ENCODE assay signal across 21 mouse cellular contexts in the genomic region with DNA sequence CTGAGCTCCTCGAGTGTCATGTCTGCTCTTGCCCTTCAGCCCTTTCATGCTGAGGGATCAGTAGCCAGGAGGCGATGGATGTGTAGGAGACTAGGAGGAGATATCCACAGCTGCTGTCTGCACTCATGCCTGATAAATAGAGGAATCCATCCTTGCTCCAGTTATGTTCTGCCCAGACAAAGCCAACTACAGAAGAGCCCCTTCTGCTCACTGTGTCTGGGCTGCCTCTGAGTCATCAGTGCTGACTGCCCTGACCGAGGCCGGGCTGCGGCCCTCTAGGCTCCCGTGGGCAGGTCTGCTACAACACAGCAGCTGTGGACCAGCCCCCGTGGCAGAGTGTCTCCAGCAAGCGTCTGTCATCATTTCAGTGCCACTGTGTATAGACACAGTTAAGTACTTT. TPM values are rescaled to one million over a fixed set of nuclear protein-coding genes. Genes with fewer than 3 reads are reported as not detected.
DNase-seq lines count a peak whose midpoint lies in the region; ATAC-seq lines count a peak whose summit lies in the region.
"Had no signal": no experiment of that assay in that cellular context is flagged by ENCODE, and none has a peak within 500 bp of the region (broad histone marks: within the 10 kb centered on the region; RNA-seq: fewer than 3 reads in every experiment).

No protein-coding gene starts in this region.

- H3K36me3 ChIP-seq in heart, embryonic 10.5 days: no peaks in the 10 kb centered on the region
- no peaks in the 10 kb centered on the region for H3K36me3 ChIP-seq in heart, embryonic 12.5 days
- no peaks in the 10 kb centered on the region for H3K36me3 ChIP-seq in midbrain, embryonic 10.5 days
- no peaks in the 10 kb centered on the region for H3K36me3 ChIP-seq in midbrain, embryonic 11.5 days (ENCODE audit: control insufficient read depth, insufficient read depth, low read length)
- H3K36me3 ChIP-seq: forebrain, embryonic 15.5 days; limb, embryonic 15.5 days had no signal

- H3K9me3 ChIP-seq in heart, embryonic 10.5 days: no peaks in the 10 kb centered on the region
- no peaks in the 10 kb centered on the region for H3K9me3 ChIP-seq in heart, embryonic 12.5 days (replicated peaks)
- H3K9me3 ChIP-seq in midbrain, embryonic 10.5 days (replicated peaks): no peaks in the 10 kb centered on the region
- no peaks in the 10 kb centered on the region for H3K9me3 ChIP-seq in midbrain, embryonic 11.5 days (ENCODE audit: control insufficient read depth, low read length)
- H3K9me3 ChIP-seq: forebrain, embryonic 15.5 days; limb, embryonic 15.5 days had no signal

- WGBS in heart, embryonic 10.5 days: 46% methylated on average over 8 of the region's 8 CpGs
- WGBS in heart, embryonic 12.5 days: 42% methylated on average over 8 of the region's 8 CpGs
- 86% methylated on average over 8 of the region's 8 CpGs for WGBS in midbrain, embryonic 10.5 days
- WGBS in midbrain, embryonic 11.5 days: 86% methylated on average over 8 of the region's 8 CpGs

- no peak for ATAC-seq in heart, embryonic 12.5 days (ENCODE audit: insufficient number of reproducible peaks, low FRiP score)
- ATAC-seq in midbrain, embryonic 11.5 days (ENCODE audit: low FRiP score): no peak
- ATAC-seq: forebrain, embryonic 15.5 days; intestine, postnatal 0 days had no signal

- H3K9ac ChIP-seq in heart, embryonic 12.5 days: no peak overlapping the region
- H3K9ac ChIP-seq in midbrain, embryonic 11.5 days (ENCODE audit: low read length): no peak overlapping the region
- H3K9ac ChIP-seq: forebrain, embryonic 15.5 days; limb, embryonic 15.5 days had no signal

- 0 out of 2 replicates have a peak overlapping the region, but pooled peaks have one; percentile 22 for H3K27ac ChIP-seq in heart, embryonic 10.5 days
- H3K27ac ChIP-seq in heart, embryonic 12.5 days (ENCODE audit: poor library complexity, severe bottlenecking): no peak overlapping the region
- H3K27ac ChIP-seq in midbrain, embryonic 10.5 days (replicated peaks): 0 out of 2 replicates have a peak overlapping the region, but pooled peaks have one; percentile 6
- H3K27ac ChIP-seq in midbrain, embryonic 11.5 days (ENCODE audit: low read depth, low read length): no peak overlapping the region
- H3K27ac ChIP-seq: forebrain, embryonic 15.5 days; limb, embryonic 15.5 days had no signal

- peaks cover 40% of the 10 kb centered on the region for H3K4me1 ChIP-seq in heart, embryonic 10.5 days
- H3K4me1 ChIP-seq in heart, embryonic 12.5 days (replicated peaks): peaks cover 36% of the 10 kb centered on the region
- H3K4me1 ChIP-seq in midbrain, embryonic 10.5 days: peaks cover 20% of the 10 kb centered on the region
- H3K4me1 ChIP-seq in midbrain, embryonic 11.5 days (ENCODE audit: control insufficient read depth, insufficient read depth, low read length): no peaks in the 10 kb centered on the region

- no peaks in the 10 kb centered on the region for H3K27me3 ChIP-seq in heart, embryonic 10.5 days (ENCODE audit: insufficient read depth, poor library complexity, severe bottlenecking)
- H3K27me3 ChIP-seq in heart, embryonic 12.5 days (replicated peaks): no peaks in the 10 kb centered on the region
- H3K27me3 ChIP-seq in midbrain, embryonic 10.5 days (ENCODE audit: low read depth, poor library complexity, severe bottlenecking): no peaks in the 10 kb centered on the region
- H3K27me3 ChIP-seq in midbrain, embryonic 11.5 days (ENCODE audit: control insufficient read depth, insufficient read depth, low read length): no peaks in the 10 kb centered on the region
- H3K27me3 ChIP-seq: forebrain, embryonic 15.5 days; limb, embryonic 15.5 days had no signal

- no peak overlapping the region for H3K4me3 ChIP-seq in heart, embryonic 10.5 days
- no peak overlapping the region for H3K4me3 ChIP-seq in heart, embryonic 12.5 days
- H3K4me3 ChIP-seq in midbrain, embryonic 10.5 days: no peak overlapping the region
- H3K4me3 ChIP-seq in midbrain, embryonic 11.5 days (ENCODE audit: low read depth, low read length): no peak overlapping the region
- H3K4me3 ChIP-seq: erythroblast, embryonic 14.5 days; forebrain, embryonic 15.5 days; limb, embryonic 15.5 days had no signal

- no peak overlapping the region for H3K4me2 ChIP-seq in heart, embryonic 12.5 days
- no peak overlapping the region for H3K4me2 ChIP-seq in midbrain, embryonic 11.5 days
- H3K4me2 ChIP-seq: forebrain, embryonic 15.5 days; heart, embryonic 11.5 days; limb, embryonic 15.5 days had no signal

- DNase-seq in adrenal gland, postnatal 25 days: peak; percentile 29
- DNase-seq in adrenal gland, postnatal 4 days (ENCODE audit: low spot score in 2 of 2): no peak
- no peak for DNase-seq in heart, embryonic 10.5 days (ENCODE audit: low spot score)
- no peak for DNase-seq in midbrain, embryonic 10.5 days (ENCODE audit: low spot score)
- DNase-seq in midbrain, embryonic 11.5 days (ENCODE audit: low spot score, missing footprints): no peak
- DNase-seq in retina, postnatal 1 day: peak; percentile 75
- DNase-seq in kidney, postnatal 36 days: no peak
- DNase-seq: embryo, embryonic 11 days; gastrocnemius, postnatal 25 days; heart, postnatal 4 days; kidney, postnatal 14 days; lung, adult 18-20 months; lung, postnatal 4 days; midbrain, embryonic 14.5 days; right cerebral cortex, postnatal 25 days had no signal

RNA-seq across cellular contexts. Expression of gene Lrrc4, which starts 30.8 kb away (rescaled TPM):
- 3.5 and 3.7 TPM in 2 replicates for total RNA-seq in adrenal gland, postnatal 25 days (2021)
- total RNA-seq in adrenal gland, postnatal 4 days (2021): 1 to 10 TPM; 6.4 to 7.0 TPM
- 0.73 and 0.87 TPM in 2 replicates for polyA plus RNA-seq in heart, embryonic 10.5 days (2016; fragmentation: Nextera tagmentation; extraction: Ambion mirVana)
- 0.51 and 0.58 TPM in 2 replicates for polyA plus RNA-seq in heart, embryonic 12.5 days (2016; fragmentation: Nextera tagmentation; extraction: Ambion mirVana)
- 1.5 and 2.3 TPM in 2 replicates for polyA plus RNA-seq in midbrain, embryonic 10.5 days (2016; fragmentation: Nextera tagmentation; extraction: Ambion mirVana)
- polyA plus RNA-seq in midbrain, embryonic 11.5 days (2014; fragmentation: Nextera tagmentation; extraction: Ambion mirVana): 2.2 and 2.7 TPM in 2 replicates
- polyA plus RNA-seq: erythroblast, embryonic 14.5 days had no signal

Comparison
In these comparisons a context has a peak if more than half of its experiments do, and no peak if none do; other contexts are left out.
1. DNase-seq: peak in adrenal gland, postnatal 25 days (single experiment) and retina, postnatal 1 day (single experiment); none in adrenal gland, postnatal 4 days (0 of 2), heart, embryonic 10.5 days (single experiment), midbrain, embryonic 10.5 days (single experiment), midbrain, embryonic 11.5 days (single experiment) and kidney, postnatal 36 days (0 of 2).
2. H3K27ac ChIP-seq: peak in heart, embryonic 10.5 days (single experiment) and midbrain, embryonic 10.5 days (single experiment); none in heart, embryonic 12.5 days (single experiment) and midbrain, embryonic 11.5 days (single experiment).